8 mouse cellular contexts compared by ENCODE assay signal in the genomic region with DNA sequence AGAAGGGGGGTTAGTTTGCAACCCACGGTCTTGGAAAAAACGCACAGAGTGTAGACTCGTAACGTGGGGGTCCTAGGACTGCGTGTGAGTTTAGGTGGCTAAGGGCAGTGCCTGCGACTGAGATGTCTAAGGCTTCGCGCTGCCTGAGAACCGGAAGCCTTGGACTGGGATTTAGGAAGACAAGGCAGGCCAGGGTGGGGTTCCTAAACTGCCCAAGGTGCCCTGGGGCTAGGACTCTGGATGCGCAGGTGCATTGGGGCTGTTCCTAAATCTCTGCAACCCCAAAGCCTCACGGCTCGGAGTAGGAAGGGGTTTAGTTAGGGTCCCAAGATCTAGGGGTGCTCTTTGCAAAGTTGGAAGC. TPM values are rescaled to one million over a fixed set of nuclear protein-coding genes. Genes with fewer than 3 reads are reported as not detected.
A peak's percentile ranks its signal among the peaks of the same experiment; 100 is the strongest.
DNase-seq lines count a peak whose midpoint lies in the region; ATAC-seq lines count a peak whose summit lies in the region.

No protein-coding gene starts in this region.

- intact Hi-C loops in heart, postnatal 14 days (cut with DNase I): no loop called here

- no peak for ATAC-seq in heart, embryonic 13.5 days (ENCODE audit: extremely low read depth, insufficient number of reproducible peaks, low FRiP score, low TSS enrichment)
- no peak; the same call in 1 of the 2 replicates for ATAC-seq in forebrain, embryonic 11.5 days (replicated peaks; ENCODE audit: low FRiP score)
- ATAC-seq in liver, embryonic 11.5 days (replicated peaks; ENCODE audit: low FRiP score): no peak
- no peak for ATAC-seq in stomach, embryonic 14.5 days (ENCODE audit: insufficient number of reproducible peaks, insufficient read depth, low FRiP score, low read depth)

- 4% methylated on average over 12 of the region's 12 CpGs for WGBS in heart, embryonic 13.5 days
- 2% methylated on average over 12 of the region's 12 CpGs for WGBS in forebrain, embryonic 11.5 days
- 6% methylated on average over 12 of the region's 12 CpGs for WGBS in liver, embryonic 11.5 days
- under 1% methylated on average over 12 of the region's 12 CpGs for WGBS in stomach, embryonic 14.5 days

- peak overlapping the region; percentile 58 for H3K27ac ChIP-seq in heart, embryonic 13.5 days (replicated peaks)
- no peak overlapping the region for H3K27ac ChIP-seq in forebrain, embryonic 11.5 days (ENCODE audit: low read depth, low read length)
- H3K27ac ChIP-seq in liver, embryonic 11.5 days (ENCODE audit: low read depth, low read length): peak overlapping the region; percentile 68; the same call in 1 of the 2 replicates
- H3K27ac ChIP-seq in stomach, embryonic 14.5 days (ENCODE audit: low read length): peak overlapping the region; percentile 40; the same call in 1 of the 2 replicates

- peaks cover 12% of the 10 kb centered on the region; the same call in 1 of the 2 replicates for H3K36me3 ChIP-seq in heart, embryonic 13.5 days
- no peaks in the 10 kb centered on the region for H3K36me3 ChIP-seq in forebrain, embryonic 11.5 days (ENCODE audit: control insufficient read depth, insufficient read depth, low read length)
- peaks cover 3% of the 10 kb centered on the region; the same call in 1 of the 2 replicates for H3K36me3 ChIP-seq in liver, embryonic 11.5 days (ENCODE audit: control insufficient read depth, insufficient read depth, low read length)
- peaks cover 6% of the 10 kb centered on the region; the same call in 1 of the 2 replicates for H3K36me3 ChIP-seq in stomach, embryonic 14.5 days (ENCODE audit: control insufficient read depth, insufficient read depth, low read length)

- DNase-seq in heart, postnatal 14 days: no peak
- DNase-seq in ES-CJ7 (ENCODE audit: low read depth, low spot score): peak; percentile 59
- no peak for DNase-seq in forebrain, embryonic 11.5 days (ENCODE audit: low spot score)
- DNase-seq in liver, embryonic 11.5 days (ENCODE audit: low spot score): no peak
- no peak for DNase-seq in adipocyte (ENCODE audit: low spot score)
- no peak for DNase-seq in MN1 (ENCODE audit: low spot score)

- peak overlapping the region; percentile 90 for H3K4me3 ChIP-seq in heart, embryonic 13.5 days
- peak overlapping the region; percentile 78 for H3K4me3 ChIP-seq in forebrain, embryonic 11.5 days (ENCODE audit: low read depth, low read length)
- H3K4me3 ChIP-seq in liver, embryonic 11.5 days (ENCODE audit: low read depth, low read length): peak overlapping the region; percentile 86
- peak overlapping the region; percentile 83 for H3K4me3 ChIP-seq in stomach, embryonic 14.5 days (ENCODE audit: low read depth, low read length)

- H3K4me1 ChIP-seq in heart, embryonic 13.5 days: peaks cover 52% of the 10 kb centered on the region
- H3K4me1 ChIP-seq in forebrain, embryonic 11.5 days (replicated peaks; ENCODE audit: control insufficient read depth, insufficient read depth, low read length): peaks cover 10% of the 10 kb centered on the region; the same call in 1 of the 2 replicates
- peaks cover 35% of the 10 kb centered on the region for H3K4me1 ChIP-seq in liver, embryonic 11.5 days (replicated peaks; ENCODE audit: control insufficient read depth, insufficient read depth, low read length)
- H3K4me1 ChIP-seq in stomach, embryonic 14.5 days (ENCODE audit: control insufficient read depth, insufficient read depth, low read length): peaks cover 12% of the 10 kb centered on the region

- H3K9ac ChIP-seq in heart, embryonic 13.5 days: peak overlapping the region; percentile 96
- peak overlapping the region; percentile 89 for H3K9ac ChIP-seq in forebrain, embryonic 11.5 days (ENCODE audit: low read length)
- H3K9ac ChIP-seq in liver, embryonic 11.5 days (ENCODE audit: low read depth, low read length): peak overlapping the region; percentile 86
- H3K9ac ChIP-seq in stomach, embryonic 14.5 days (replicated peaks; ENCODE audit: low read depth, low read length): peak overlapping the region; percentile 80

- peak overlapping the region; percentile 99 for H3K4me2 ChIP-seq in heart, embryonic 13.5 days
- H3K4me2 ChIP-seq in forebrain, embryonic 11.5 days (ENCODE audit: low read depth, low read length, severe bottlenecking): peak overlapping the region; percentile 91
- peak overlapping the region; percentile 99 for H3K4me2 ChIP-seq in liver, embryonic 11.5 days
- peak overlapping the region; percentile 97 for H3K4me2 ChIP-seq in stomach, embryonic 14.5 days (replicated peaks; ENCODE audit: low read depth, low read length)

- 0 out of 2 replicates have a peak, but pooled peaks cover 9% of the 10 kb centered on the region for H3K27me3 ChIP-seq in heart, embryonic 13.5 days (replicated peaks)
- H3K27me3 ChIP-seq in forebrain, embryonic 11.5 days (ENCODE audit: control insufficient read depth, insufficient read depth, low read length): peaks cover 3% of the 10 kb centered on the region; the same call in 1 of the 2 replicates
- peaks cover 7% of the 10 kb centered on the region for H3K27me3 ChIP-seq in liver, embryonic 11.5 days (replicated peaks; ENCODE audit: control insufficient read depth, insufficient read depth, low read length)
- no peaks in the 10 kb centered on the region for H3K27me3 ChIP-seq in stomach, embryonic 14.5 days (ENCODE audit: control insufficient read depth, insufficient read depth, low read length)

- no peaks in the 10 kb centered on the region for H3K9me3 ChIP-seq in heart, embryonic 13.5 days
- H3K9me3 ChIP-seq in forebrain, embryonic 11.5 days (ENCODE audit: control insufficient read depth, low read length): no peaks in the 10 kb centered on the region
- no peaks in the 10 kb centered on the region for H3K9me3 ChIP-seq in liver, embryonic 11.5 days (ENCODE audit: control insufficient read depth, low read length)
- no peaks in the 10 kb centered on the region for H3K9me3 ChIP-seq in stomach, embryonic 14.5 days (ENCODE audit: control insufficient read depth, low read depth, low read length)

RNA-seq across cellular contexts. Expression of a gene that starts 0.7 kb away (rescaled TPM):
- polyA plus RNA-seq in heart, embryonic 13.5 days (2015; fragmentation: Nextera tagmentation; extraction: Ambion mirVana): 1.9 and 4.5 TPM in 2 replicates
- total RNA-seq in heart, postnatal 14 days (2021): 10 to 100 TPM; 20.3 to 22.8 TPM
- 6.6 and 15.1 TPM in 2 replicates for polyA plus RNA-seq in forebrain, embryonic 11.5 days (2014; fragmentation: Nextera tagmentation; extraction: Ambion mirVana)
- polyA plus RNA-seq in liver, embryonic 11.5 days (2014; fragmentation: Nextera tagmentation; extraction: Ambion mirVana): 3.8 and 4.9 TPM in 2 replicates
- 7.9 and 8.1 TPM in 2 replicates for polyA plus RNA-seq in stomach, embryonic 14.5 days (2014; fragmentation: Nextera tagmentation; extraction: Ambion mirVana)

RNA-seq across cellular contexts. Expression of a gene that starts 28.1 kb away (rescaled TPM):
- 2.0 and 4.5 TPM in 2 replicates for polyA plus RNA-seq in heart, embryonic 13.5 days (2015; fragmentation: Nextera tagmentation; extraction: Ambion mirVana)
- 100 to 1,000 TPM; 108 to 124 TPM for total RNA-seq in heart, postnatal 14 days (2021)
- 1.7 and 2.6 TPM in 2 replicates for polyA plus RNA-seq in forebrain, embryonic 11.5 days (2014; fragmentation: Nextera tagmentation; extraction: Ambion mirVana)
- 13.9 and 14.4 TPM in 2 replicates for polyA plus RNA-seq in liver, embryonic 11.5 days (2014; fragmentation: Nextera tagmentation; extraction: Ambion mirVana)
- 1.3 and 2.0 TPM in 2 replicates for polyA plus RNA-seq in stomach, embryonic 14.5 days (2014; fragmentation: Nextera tagmentation; extraction: Ambion mirVana)

RNA-seq across cellular contexts. Expression of a gene that starts 28.7 kb away (rescaled TPM):
- 216 and 229 TPM in 2 replicates for polyA plus RNA-seq in heart, embryonic 13.5 days (2015; fragmentation: Nextera tagmentation; extraction: Ambion mirVana)
- 100 to 1,000 TPM in 1 of 2 experiments, 10 to 100 TPM in 1; 93.8 to 102 TPM for total RNA-seq in heart, postnatal 14 days (2021)
- 333 and 334 TPM in 2 replicates for polyA plus RNA-seq in forebrain, embryonic 11.5 days (2014; fragmentation: Nextera tagmentation; extraction: Ambion mirVana)
- 304 and 308 TPM in 2 replicates for polyA plus RNA-seq in liver, embryonic 11.5 days (2014; fragmentation: Nextera tagmentation; extraction: Ambion mirVana)
- polyA plus RNA-seq in stomach, embryonic 14.5 days (2014; fragmentation: Nextera tagmentation; extraction: Ambion mirVana): 252 and 259 TPM in 2 replicates

RNA-seq across cellular contexts. Expression of a gene that starts 29.0 kb away (rescaled TPM):
- polyA plus RNA-seq in heart, embryonic 13.5 days (2015; fragmentation: Nextera tagmentation; extraction: Ambion mirVana): 37.4 and 37.6 TPM in 2 replicates
- total RNA-seq in heart, postnatal 14 days (2021): 10 to 100 TPM; 35.0 to 35.2 TPM
- 35.1 and 39.2 TPM in 2 replicates for polyA plus RNA-seq in forebrain, embryonic 11.5 days (2014; fragmentation: Nextera tagmentation; extraction: Ambion mirVana)
- polyA plus RNA-seq in liver, embryonic 11.5 days (2014; fragmentation: Nextera tagmentation; extraction: Ambion mirVana): 30.5 and 32.6 TPM in 2 replicates
- 38.9 and 40.7 TPM in 2 replicates for polyA plus RNA-seq in stomach, embryonic 14.5 days (2014; fragmentation: Nextera tagmentation; extraction: Ambion mirVana)
